Mouse (Mus musculus) cerebral cortex, adult 2 months (tissue): ENCODE data around the gene Nccrp1.

Source experiments
- WGBS: fragments of 180-500 bp; shearing (Covaris S2); methylation state at CpG from one replicate; pipeline ENCODE4 v1.1.7; 2018; 5-methylcytosine and 5-hydroxymethylcytosine counted together

The Nccrp1 gene

DNA sequence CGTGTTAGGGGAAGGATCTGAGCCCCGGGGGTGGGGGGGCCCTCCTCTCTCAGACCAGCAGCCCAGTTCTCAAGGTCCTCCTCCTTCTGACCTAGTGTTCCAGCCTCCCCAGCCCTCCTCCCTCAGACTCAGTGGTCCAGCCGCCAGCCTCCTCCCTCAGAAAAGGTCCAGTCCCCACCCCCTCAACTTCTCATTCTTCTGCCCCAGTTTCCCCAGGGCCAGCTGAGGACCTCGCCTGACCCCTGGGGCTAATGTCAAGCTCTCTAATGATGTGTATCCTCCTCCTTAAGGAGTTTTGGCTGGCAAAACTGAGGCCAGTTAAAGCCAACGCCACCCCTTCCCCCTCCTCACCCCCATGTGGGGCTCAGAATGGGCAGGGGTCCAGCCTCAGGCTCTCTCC lies at the start of gene Nccrp1:
TSS of gene Nccrp1 (minus strand) at position 101 of the 400 bp plus-strand sequence.
- WGBS = 6% methylated on average over 4 of the region's 5 CpGs

DNA sequence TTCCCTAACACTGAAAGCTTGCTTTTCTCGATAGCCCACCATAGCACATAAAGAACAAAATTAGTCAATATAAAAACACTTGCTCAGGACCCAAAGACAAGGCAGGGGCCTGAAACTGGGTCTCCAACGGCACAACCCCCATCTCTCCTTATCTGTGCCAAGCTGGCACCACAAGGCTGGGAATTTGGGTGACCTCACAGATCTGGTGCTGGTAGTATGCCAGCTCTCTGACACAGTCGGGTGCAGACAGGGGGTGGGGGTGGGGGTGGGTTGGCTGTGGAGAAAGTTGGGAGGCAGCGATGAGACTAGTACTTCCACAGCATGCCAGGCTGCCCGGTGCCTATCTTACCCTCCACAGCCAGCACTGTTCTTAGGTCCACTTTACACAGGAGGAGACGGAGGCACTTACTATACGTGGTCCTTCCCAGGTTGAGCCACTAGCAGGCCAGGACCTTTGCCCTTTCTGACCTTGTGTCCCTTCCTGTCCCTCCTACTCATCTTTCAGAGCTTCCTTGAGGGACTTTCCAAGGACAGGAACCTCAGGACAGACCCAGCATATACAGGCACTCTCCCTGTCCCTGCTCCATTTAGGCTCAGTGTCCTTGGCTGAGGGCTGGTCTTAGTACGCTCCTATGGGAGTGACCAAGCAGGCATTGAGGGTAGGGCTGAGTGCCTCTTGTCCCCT lies 48.8 kb upstream of the Nccrp1 start:
- 53% methylated on average over 8 of the region's 8 CpGs for WGBS

DNA sequence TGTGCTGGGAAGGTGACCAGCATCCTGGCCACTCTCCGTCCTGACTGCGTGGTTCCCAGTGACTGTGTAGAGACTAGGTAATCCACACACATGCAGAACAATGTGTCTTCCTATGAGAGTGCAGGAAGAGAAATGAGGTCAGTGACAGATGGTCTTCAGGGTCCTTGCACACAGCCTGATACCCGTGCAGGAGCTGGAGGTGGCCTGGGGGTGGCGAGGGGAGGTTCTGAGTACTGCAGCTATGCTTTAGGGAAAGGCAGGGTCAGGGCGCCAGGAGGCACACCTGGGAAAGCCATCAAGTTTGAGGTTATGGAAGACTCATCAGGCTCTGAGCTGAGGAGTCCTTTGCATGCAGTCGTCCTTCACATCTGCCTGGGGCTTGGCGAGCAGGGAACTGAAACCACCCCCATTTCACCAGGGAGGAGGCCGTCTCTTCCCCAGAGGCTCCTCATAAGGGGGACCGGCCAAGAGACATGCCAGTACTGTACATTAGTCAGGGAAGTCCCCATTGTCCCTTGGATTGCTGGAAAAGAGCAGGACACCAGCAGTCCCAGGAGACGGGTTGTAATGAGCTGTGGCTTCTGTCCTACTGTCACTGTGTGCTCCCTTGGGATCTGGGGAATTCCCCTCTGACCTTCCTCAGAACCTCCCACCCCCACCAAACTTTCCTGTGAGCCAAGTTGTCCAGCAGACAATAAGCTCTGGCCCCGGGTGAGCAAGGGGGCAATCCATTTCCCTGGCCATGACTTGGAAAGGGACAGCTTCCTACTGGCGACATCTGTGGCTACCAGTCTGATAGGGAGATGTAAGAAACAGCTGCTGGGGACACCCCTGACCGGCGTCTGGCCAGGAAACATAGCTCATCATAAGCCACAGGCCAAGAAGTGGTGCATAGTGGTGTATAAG lies 46.4 kb upstream of the Nccrp1 start:
- WGBS = 52% methylated on average over 14 of the region's 14 CpGs

DNA sequence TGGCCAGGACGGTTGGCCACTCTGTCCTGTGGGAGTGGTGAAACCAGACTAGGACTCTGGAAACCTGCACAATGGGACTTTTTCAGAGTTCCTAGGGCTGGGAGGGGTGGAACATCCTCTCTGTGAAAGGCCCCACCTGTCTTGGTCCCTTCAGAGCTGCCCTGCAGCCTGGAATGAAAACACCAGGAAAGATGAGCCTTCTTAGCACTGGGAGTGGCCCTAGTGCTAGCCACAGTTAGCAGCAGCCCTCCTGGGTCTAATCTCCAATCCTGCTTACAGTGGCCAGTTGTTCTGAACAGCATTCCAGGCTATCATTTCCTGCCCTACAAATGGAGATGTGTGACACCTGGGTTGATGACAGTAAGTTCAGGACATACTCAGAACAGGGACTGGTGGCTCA lies 44.8 kb upstream of the Nccrp1 start:
- 57% methylated on average over 1 of the region's 1 CpGs for WGBS

DNA sequence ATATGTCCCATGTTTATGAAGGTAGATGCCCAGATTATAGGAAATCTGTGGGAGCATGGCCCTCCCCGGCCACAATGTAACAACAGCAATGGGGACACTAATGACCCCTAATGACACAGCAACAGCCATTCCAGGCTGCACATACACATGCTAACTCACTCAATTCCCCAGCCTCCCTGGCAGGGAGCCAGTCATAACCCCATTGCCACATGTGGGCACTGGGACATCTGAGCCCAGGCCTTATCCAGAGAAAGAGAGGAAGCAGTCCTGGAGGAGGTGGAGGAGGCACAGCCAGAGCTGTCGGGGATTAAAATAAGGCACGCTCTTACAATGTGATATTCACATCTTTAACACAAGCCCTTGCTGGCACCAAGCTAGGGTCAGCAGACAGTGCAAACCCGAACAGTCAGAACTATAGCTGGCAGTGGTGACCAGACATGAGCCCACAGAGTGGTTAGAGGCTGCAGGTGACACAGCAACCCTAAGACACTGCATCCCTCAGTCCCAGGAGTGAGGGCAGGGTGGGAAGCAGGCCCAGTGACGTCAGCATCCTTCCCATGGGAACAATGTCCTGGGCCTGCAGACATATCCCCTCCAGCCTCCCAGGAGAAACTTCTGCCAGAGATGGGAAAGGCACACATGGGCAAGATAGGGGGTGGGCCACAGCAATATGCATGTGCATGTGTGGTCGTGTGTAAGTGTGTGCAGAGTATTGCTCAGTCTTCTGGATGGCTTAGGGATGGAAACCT lies 39.8 kb upstream of the Nccrp1 start:
- 45% methylated on average over 6 of the region's 6 CpGs for WGBS

DNA sequence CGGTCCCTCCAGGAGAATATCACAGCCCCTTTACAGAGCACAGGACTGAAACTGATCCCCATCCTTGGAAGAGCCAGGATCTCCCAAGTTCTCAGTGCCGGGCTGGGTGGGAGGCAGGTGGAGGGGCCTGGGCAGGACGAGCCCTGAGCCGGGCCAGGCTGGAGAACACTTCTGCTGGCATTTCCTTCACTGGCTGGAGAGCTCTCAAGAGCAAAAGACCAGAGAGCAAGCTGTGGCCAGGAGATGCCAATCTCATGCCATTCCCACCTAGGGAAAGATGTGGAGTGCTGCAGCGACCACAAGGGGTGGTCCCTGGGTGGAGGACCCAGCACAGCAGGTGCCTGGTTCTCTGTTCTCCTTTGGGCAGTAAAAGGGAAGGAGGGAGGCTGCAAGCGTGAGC lies 37.9 kb upstream of the Nccrp1 start:
- WGBS = 76% methylated on average over 6 of the region's 6 CpGs

DNA sequence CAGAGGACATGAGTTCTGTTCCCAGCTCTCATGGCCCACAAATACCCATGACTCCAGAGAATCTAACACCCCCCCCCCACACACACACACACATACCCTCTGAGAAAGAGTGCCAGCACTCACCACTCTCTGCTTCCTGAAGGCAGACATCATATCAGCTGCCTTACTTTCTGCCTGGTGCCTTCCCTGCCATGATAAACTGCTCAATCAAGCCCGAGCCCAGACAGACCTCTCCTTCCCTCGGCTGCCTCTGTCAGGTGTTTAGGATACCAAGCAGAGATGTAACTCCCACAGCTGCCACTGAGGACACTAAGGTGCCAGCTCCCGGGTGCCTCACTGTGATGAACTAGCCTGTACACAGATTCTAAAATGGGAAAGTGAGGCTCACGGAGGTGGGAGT lies 37.4 kb upstream of the Nccrp1 start:
- 55% methylated on average over 4 of the region's 4 CpGs for WGBS

DNA sequence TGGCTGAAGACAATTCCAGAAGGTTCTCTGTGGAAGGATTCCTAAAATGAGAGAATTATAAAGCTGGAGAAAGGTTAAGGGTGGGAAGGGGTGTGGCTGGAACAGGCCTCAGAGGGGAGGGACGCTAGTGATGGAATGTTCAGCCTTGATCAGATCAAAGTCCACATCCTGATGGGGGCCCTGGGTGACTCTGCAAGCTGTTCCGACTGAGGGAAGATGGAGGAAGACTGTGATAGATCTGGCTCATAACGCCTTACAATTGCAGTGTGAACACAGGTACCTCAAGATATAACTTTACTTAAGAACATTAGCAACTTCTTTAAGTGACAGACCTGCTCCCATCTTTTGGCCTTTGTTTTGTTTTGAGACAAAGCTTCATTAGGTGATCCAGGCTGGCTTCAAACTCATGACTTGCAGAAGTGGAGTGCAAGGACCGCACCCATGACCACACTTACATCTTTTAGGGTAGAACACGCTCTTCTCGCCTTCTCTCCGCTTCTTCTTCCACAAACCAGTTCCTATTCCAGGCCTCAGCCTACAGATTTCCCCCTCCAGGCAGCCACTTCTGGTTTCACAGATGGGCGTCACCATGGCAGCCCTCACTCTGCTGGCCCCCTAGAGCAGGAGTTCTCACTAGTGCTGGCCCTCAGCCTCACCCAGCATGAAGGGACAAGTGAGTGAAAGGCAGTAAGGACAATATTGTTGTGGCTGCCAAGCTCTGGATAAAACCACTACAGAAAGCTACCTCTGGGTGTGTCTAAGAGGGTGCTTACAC lies 36.7 kb upstream of the Nccrp1 start:
- 66% methylated on average over 8 of the region's 8 CpGs for WGBS

DNA sequence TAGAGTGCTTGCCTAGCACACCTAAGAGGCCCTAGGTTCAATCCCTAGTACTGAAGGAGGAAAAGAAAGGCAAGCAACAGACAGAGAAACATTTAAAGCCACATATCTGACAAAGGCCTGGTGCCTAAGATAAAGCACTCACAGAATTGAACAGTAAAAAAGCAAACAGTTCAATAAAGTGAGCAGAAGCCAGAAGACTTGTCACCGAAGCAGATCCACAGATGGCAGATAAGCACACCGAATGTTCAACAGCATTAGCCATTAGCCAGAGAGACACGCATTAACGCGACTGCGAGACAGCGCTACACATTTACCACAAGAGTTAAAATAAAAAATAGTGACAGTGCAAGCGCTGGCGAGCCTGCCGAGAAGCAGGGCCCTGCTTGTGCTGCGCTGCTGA lies 35.8 kb upstream of the Nccrp1 start:
- WGBS = 60% methylated on average over 11 of the region's 11 CpGs

DNA sequence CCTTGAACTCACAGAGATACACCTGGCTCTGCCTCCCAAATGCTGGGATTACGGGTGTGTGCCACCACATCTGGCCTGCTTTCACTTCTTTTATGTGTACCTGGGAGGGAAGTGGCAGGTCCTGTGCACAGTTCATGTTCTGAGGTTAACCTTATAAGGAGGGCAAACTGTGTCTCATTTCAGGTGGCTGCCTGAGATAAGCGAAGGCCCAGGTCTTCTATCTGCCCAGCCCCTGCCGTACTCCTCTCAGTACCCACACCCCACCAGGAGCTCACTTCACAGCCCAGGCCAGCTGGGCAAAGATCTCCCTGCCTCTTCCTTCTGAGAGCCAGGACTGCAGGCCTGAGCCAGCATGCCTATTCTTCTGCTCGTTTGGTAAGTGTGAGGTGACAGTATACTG lies 34.7 kb upstream of the Nccrp1 start:
- WGBS = 87% methylated on average over 4 of the region's 4 CpGs

DNA sequence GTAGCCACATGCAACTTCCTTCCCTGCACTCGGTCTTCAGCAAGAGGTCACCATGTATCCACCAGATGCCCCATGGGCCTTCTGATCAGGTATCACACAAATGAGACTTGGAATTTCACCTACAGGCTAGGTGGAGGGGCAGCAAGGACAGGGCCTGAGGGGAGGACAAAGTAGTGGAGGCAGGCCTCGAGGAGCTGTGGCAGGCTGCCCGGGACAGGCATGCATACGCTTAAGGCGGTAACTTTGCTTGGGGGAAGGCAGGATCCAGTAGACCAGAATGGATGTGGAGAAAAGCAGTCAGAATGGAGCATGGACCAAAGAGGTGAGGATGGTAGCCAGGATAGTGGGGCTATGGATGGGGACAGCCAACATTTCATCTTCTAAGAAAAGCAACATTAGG lies 32.8 kb upstream of the Nccrp1 start:
- WGBS = 66% methylated on average over 5 of the region's 5 CpGs

DNA sequence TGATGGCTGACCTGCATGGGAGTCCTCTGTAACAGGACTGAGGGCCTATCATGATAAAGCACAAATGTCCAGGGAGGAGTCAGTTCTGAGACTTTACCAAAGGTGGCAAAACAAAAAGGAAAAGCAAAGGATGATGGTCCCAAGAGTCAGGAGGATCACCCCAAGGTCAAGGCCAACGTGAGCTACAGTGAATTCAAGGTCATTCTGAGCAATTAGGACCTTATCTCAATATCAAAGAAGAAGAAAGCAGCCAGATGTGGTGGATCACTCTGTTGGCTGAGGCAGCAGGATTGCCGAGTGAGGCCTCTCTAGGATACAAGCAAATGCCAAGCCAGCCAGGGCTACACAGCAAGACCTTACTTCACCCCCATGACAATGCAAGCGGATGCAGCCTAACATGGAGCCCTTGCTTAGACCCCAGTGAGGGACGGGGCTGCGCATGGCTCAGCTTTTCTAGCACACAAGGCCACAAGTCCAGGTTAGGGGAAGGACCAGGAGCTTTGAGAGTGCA lies 31.5 kb upstream of the Nccrp1 start:
- 85% methylated on average over 5 of the region's 5 CpGs for WGBS

DNA sequence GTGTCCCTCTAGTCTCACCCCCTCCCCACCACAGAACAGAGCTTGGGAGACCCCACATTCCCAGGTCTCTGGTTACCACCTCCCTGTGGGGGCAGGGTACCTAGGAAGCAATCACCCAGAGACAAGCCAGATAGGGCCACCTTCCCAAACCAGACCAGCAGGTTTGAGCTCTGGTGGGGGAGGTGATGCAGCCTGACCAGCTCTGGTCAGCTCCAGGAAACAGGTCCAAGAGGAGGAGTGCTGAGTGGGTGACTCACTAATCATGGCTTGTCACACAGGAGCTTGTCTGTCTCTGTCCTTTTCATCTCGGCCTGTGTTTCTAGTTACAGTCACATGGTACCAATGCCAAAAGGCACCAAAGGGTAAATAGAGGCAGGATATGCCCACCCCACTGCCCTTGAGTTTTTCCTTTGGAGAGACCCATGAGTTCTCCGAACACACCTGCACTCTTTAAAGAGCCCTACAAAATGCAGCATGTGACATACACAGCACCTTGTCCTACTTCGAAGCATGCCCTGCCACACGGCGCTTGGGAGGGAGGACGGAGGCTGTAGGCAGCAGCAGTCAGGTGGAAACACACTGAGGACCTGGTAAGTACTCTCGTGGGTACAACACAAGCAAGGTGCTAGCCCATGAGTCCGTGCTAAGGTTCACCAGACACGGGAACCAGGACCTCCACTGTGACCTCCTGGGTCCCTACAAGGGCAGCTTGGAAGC lies 30.9 kb upstream of the Nccrp1 start:
- 86% methylated on average over 9 of the region's 9 CpGs for WGBS

DNA sequence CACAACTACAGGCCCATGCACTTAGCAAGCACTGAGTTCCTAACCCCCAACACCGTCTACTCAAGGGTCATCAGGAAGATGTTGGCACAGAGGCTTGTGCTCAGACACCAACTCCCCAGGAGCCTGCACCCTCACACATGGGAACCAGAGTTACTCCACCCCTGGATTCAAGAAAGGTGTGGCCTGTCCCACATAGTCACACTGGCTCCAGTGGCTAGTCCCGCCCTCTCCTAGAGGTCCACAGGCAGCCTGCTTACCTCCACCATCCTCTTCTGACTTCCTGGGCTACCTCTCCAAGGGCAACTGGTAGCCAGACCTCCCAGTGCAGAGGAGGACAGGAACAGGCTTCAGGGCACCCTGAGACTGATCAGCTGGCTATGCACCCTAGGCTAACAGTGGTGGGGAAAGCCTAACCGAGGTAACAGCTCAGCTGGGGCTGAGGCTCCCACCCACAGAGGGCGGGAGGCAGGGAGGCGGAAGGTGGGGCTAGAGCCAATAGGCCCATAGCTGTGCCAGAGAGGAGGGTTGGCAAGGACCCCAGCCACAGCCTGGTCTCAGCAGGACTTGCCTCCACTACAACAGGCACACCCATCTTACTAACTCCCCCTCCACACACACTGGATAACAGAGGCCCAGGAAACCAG lies 29.3 kb upstream of the Nccrp1 start:
- WGBS = 59% methylated on average over 5 of the region's 5 CpGs

DNA sequence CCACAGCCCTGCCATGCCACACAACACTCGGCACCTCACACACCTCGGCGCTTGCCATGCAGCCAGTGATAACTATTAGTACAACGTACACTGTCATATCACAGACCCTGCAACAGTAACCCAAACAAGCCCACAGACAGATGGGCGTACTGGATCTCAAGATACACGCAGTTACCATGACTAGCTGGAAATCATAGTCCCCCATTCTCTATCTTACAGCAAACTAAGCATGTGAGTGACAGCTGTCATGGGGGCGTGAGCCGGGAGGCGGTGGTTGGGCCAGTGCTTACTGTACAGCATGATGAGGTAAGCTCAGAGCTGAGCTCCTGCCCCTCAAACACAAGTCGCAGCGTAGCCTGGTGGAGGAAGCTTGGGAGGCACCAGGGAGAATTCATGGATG lies 28.5 kb upstream of the Nccrp1 start:
- 78% methylated on average over 11 of the region's 11 CpGs for WGBS

DNA sequence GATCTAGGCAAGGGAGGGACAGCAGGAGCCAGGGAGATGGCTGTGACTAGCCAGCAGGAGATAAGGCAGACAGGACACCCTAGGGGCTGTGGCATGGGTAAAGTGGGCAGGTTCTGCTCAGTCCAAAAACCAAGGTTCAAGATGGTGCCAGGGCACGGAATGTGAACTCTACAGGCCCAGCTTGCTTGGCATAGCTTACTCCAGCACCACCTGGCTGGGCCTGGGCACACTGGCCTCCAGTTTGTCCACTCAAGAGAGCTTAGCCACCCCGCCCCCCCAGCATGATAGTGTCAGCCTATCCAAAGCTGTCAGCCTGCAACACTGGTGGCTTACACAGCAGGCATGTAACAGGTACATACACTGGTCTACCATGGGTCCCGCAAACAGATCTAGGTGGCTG lies 26.2 kb upstream of the Nccrp1 start:
- WGBS = 95% methylated on average over 3 of the region's 3 CpGs

DNA sequence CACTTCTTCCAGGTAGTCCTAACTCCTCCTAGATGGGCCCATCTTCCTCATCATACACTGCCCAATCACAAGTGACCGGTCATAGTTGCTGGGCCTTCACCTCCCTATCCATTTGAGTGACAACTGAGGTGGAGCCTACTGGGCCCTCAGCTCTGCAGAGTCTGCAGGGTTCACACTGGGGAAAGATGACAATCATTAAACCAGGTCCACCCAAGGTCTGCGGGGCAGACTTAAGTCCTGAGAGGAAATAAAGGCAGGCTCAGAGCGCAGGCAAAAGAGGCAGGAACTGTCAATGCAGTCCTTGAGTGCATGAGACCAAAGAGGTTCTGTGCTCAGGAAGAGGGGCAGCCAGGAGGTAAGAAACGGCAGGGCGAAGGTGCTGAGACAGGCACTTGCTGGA lies 25.6 kb upstream of the Nccrp1 start:
- WGBS = 90% methylated on average over 5 of the region's 5 CpGs

DNA sequence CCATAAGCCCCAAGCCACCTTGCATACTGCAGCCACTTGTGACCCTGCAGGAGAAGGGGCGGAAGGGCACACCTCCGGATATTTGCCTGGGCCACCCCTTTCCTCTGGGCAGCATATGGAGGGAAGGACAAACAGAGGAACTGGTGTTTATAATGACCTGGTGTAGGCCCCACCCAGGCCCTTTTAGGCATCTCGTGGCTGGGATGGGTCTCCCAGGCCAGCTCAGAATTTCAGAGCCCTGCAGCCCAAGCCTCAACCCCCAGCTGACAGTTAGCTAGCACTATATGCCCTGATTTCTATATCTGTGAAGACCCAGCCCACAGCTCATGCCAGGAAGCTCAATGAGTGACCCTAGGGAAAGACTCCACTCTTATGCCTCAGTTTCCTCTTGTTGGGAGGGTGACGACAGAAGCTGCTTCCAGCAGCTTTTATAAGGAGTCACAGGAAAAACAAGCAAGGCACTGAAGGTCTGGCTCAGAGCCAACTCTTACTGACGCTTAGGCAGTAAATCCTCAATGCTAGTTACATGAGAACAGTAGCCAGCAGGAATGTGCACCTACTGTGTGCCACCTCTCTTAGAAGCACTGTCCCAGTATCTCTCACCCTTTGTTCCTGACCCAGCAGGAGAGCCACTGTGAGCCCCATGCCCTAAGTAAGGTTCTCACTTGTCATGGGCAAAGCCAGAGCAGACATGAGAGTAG lies 24.1 kb upstream of the Nccrp1 start:
- 38% methylated on average over 5 of the region's 5 CpGs for WGBS

DNA sequence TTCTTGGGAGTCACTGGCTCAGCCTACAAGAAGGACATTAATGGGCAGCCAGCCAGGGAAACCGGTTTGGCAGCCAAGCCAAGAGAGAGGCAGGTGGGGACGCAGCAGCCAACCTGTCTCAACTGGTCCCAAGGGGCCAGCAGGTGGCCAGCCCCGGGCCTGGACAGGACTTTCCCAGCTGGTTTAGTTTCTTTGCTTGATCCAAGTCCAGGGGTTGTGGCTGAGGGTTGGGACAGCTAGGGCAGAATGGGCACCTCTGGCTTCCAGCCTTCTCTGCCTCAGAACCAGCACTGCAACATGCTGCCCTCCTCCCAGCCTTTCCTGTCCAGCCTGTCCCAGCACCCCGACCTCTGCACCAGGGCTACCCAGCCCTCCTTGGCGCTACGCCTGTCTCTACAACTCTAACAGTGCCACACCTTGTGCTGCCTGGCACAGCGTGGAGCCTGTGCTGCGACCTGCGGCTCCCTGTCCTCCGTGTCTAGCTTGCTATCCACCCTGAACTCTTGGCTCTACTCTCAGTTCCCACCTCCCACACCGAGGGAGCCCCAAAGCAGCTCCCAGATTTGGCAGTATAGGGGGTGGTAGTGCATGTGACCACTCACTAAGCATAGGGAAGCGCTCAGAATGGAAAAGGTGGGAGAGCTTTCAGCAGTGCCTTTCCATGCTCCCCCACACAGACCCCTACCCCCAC lies 23.4 kb upstream of the Nccrp1 start:
- 34% methylated on average over 12 of the region's 12 CpGs for WGBS
